Mouse (Mus musculus): ENCODE data around the gene Gng4. TPM values are rescaled to one million over a fixed set of nuclear protein-coding genes. Genes with fewer than 3 reads are reported as not detected.

Gng4 gene
- total RNA-seq (2023): 0.86 TPM

DNA sequence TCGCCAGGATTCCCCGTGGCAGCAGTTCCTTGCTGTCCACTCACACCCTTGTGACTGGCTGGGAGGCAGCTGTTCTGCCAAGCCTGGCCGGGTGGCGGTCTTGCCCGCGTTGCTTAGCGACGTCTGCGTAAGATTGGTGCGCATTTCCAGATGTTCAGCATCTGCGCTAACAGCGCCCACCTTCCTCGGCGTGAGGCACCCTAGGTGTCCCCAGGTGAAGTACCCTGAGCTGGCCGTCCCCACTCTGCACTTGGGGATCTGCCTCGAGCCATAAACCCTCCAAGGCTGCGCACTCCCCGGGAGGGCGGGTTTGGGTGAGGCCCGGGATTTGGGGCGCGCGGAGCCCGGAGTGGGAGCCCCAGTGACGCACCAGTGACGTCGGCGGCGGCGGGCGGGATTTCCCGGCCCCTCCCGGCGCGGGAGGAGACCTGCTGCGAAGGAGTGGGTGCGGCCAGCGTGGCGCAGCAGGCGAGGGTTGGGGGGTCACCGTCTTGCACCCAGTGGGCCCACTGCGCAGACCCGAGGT is at the start of gene Gng4:
TSS of gene Gng4 (plus strand) at position 166 of the 526 bp plus-strand sequence.

Other genes starting within 250 kb of the Gng4 start
- 88.3 TPM for gene Lyst, start 193.7 kb upstream of the Gng4 start, total RNA-seq (2023)
- 29.3 TPM for gene B3galnt2, start 170.4 kb downstream of the Gng4 start, total RNA-seq (2023)

Measured in CD8-positive naive resting alpha-beta T cell, adult 57 days (primary cell).